Mouse (Mus musculus): ENCODE measurements around the gene Zfp523.

Gene Zfp523

DNA sequence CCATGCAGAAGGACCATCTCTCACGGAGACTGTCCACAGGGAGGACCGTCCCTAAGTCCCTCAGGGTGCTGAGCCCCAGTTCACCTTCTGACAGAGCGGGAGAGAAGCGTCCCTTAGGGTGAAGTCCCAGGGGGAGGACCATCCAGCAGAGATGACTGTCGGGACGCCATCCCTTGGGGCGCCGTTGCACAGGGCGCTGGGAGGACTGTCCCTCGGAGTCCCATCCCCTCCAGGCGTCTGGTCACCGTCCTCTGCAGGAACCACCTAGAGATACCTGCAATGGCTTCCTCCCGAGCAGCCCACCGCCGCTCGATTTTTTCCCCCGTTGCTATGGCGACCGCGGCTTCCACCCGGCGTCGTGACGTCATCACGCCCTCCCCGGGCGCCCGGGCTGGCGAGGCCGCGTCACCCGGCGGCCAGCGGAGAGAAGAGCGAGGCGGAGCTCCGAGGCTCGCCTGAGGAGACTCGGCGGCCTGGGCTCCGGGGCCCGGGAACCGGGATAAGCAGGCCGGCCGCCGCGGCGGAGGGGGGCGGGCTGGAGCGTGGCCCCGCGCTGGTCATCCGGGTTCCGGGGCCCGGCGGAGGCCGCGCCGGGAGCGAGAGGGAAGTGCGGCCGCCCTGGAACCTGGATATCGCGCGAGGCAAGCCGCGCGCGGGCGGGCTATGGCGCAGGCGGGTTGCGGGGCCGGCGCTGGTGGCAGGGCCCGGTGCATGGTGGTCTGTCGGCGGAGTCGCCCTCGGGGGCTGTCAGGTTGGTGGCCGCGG is at the start of gene Zfp523:
Gene Zfp523, plus strand, starts transcription at position 355 of the 765 bp plus-strand sequence.
- peak; percentile 86 for DNase-seq (ENCODE audit: low spot score)

DNA sequence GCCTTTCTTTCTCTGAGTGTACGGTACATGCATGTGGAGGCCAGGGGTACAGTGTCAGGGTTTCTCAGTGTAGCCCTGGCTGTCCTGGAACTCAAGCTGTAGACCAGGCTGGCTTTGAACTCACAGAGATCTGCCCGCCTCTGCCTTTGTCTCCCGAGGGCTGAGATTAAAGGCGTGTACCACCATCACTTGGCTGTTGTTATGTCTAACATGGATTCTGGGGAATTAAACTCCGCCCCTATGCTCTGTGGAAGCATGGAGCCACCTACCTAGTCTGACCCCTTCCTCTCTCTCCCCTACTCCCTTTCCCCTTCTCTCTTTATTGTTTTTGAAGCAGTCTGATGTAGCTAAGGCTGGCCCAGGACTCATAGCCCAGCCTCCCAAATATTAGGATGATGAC is 47.1 kb upstream of the Zfp523 start:
- DNase-seq (ENCODE audit: low spot score): no peak

DNA sequence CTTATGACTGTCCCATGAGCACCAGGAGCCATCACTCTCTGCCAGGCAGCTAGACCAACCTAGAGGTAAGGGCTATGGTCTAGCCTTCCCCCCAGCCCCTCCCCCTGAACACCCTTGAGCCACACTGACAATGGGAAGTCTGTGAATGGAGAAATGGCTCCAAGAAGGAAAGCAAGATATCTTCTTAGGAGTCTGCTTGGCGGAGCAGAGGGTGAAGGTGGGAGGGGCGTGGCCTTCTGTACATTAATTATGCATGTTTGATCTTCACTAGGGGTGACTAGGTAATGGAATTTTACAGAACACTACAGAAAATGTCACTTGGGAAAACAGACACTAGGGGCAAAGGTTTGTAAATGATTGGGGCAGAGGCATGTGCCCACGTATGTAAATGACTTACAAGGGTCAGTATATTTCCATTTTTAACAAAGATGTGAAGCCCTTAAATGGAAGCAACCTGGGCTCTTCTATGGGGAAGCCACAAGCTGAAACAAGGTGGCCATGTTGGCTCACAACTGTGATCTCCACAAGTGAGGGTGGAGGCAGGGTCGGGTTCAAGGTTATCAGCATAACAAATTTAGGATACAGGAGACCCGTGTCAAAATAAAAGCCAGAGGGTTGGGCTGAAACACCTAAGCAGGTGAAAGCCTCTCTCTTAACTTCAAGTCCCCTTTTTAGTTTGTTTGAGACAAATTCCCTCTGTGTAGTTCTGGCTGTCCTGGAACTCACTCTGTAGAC is 46.4 kb upstream of the Zfp523 start:
- DNase-seq (ENCODE audit: low spot score): no peak

DNA sequence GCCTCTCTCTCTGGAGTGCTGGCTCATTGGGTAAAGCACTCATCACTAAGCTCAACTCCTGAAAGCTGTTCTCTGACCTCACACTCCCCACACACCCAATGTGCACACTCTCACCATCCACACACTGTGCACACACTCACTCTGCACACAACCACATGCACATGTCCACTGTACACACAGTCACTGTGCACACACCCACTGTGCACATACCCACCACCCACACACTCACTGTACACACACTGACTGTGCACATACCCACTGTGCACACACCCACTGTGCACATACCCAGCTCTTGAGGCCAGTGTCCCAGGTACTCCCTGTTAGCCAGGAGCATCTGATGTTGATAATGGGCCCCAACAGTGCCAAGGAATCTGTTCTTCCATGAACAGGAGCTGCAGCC is 45.8 kb upstream of the Zfp523 start:
- DNase-seq (ENCODE audit: low spot score): no peak

DNA sequence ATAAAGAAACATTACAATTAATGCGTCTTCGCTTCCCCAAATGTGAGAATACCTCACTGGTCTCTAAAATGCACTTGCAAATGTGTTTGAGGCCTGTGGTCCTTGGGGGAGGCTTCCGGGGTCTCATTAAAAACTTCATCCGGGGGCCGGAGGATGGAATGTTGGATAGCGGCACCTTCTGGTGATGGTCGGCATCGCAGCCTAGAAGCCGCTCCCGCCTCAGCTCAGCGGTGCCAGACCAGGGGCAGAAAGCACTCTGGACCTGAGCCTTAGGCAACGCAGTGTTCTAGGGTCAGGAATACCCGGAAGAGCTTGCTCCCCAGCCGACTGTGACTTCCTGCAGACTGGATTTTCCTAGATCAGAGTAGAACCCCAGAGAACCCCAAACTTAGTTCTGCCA is 43.7 kb upstream of the Zfp523 start:
- peak; percentile 17 for DNase-seq (ENCODE audit: low spot score)

DNA sequence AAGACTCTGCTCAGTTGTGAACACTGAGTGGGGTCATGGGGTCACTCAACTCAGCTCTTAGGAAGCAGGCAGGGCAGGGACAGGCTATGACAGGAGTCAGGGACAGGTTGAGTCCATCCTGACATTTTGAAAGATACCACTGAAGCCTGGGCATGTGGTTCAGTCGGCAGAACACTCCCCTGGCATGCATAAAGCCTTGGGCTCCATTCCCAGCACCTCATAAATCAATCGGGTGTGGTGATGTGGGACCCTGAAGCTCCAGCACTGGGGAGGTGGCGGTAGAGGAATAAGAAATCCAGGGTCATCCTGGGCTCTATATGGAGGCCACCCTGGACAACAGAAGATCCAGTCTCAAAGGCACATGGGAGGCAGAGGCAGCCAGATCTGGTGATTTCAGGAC is 41.4 kb upstream of the Zfp523 start:
- DNase-seq (ENCODE audit: low spot score): no peak

DNA sequence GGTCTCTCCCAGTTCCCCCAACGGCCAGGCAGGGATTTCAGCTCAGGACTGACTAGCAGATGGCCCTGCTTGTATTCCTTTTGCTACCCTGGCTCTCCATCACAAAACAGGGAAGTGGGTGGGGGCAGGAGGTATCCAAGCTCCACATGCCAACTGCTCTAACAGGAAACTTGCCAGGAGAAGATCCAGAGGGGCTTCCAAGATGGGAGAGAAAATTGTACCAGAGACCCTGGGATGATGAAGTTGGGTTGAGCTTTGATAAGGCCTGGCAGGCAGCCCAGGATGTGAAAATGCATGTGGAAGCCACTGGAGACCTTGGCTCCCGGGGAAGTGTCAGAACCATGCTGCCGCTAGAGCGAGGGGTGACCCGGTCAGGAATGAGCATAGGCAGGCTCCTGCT is 40.7 kb upstream of the Zfp523 start:
- no peak for DNase-seq (ENCODE audit: low spot score)

DNA sequence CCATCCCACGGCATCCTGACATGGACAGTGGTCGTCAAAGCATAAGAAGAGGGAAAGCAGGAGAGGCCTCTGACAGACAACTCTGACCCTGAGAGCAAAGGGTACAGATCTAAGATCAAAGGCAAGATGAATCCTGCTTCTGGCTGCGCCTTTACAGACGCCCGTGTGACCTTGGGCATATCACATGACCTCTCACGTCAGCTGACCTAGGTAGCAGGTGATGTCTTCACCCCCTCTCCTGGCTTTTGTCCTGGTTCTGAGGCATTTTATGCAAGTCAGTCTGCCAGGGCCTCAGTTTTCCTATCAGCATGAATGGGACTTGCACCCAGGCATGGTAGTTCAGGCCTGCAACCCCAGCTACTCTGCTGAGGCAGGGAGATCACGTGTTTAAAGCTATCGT is 38.9 kb upstream of the Zfp523 start:
- DNase-seq (ENCODE audit: low spot score): no peak

DNA sequence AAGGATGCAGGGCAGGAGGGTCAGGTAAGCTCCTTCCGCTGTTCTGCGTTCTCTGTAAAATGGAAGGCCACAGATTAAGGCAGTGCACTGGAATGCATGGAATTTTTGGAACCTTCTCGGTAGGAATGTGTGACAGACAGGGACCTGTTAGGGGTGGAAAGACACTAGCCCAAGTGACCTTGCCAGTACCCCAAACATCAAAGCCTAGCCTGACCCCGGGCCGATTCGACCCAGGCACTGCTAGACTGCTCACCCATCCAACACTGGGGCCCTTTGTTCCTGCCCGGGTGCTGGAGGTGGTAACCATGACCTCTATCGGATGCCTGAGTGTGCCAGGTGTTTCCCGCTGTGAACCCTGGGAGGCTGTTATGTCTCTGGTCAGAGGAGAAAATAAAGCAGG is 38.2 kb upstream of the Zfp523 start:
- DNase-seq (ENCODE audit: low spot score): no peak

DNA sequence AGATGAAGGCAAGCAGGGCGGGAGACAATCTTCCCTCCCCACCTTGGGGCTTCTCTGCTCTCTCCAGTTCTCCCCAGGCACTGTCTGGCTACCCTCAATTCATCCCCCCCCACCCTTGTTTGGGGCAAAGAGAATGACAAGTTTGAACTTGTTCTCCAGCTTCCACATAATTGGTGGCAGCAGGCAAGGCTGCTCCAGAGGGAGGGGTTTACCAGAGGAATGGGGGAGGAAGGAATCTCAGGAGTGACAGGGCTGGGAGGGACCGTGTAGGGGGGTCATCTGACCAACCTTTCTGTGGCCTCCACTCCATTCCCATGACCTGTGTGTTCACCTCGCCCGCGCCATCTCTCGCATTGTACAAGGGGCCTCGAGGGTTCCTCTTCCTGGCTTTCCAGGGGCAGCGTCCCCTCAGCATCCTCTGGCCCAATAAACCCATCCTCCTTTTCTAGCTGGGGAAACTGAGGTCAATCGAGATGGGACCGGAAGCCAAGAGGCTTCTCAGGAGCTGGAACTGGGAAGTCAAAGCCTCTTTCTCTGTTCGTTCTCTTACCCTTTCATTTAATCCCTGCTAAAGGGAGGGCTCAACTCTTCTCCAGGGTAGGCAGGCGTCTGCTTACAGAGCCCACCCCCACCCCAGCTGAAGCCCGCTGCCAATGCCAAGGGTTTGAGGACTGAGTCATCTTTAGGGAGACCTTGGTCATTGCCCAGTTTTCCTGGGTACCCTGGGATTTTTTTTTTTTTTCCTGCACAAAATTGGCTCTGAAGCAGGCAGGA is 36.3 kb upstream of the Zfp523 start:
- DNase-seq (ENCODE audit: low spot score): no peak

DNA sequence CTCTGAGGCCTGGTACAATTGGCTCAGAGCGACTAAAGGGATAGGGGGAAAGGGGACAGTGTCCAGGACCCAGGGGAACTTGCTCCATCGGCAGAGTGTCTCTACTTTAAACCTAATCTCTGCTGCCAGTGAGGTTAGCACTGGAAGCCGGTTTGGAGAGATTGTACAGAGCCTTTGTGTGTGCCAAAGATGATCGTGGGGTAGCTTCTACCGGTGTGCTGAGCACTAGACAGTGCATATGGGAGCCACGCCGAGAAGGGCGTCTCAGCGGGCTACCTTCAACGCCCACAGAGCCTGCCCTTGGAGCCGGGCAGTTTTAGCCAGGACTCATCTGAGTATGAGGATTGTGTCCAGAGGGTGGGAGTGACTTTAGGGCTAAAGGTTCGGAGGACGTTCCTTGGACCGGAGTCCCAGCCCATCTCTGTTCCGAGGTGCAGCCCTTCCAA is 35.7 kb upstream of the Zfp523 start:
- DNase-seq (ENCODE audit: low spot score): no peak

DNA sequence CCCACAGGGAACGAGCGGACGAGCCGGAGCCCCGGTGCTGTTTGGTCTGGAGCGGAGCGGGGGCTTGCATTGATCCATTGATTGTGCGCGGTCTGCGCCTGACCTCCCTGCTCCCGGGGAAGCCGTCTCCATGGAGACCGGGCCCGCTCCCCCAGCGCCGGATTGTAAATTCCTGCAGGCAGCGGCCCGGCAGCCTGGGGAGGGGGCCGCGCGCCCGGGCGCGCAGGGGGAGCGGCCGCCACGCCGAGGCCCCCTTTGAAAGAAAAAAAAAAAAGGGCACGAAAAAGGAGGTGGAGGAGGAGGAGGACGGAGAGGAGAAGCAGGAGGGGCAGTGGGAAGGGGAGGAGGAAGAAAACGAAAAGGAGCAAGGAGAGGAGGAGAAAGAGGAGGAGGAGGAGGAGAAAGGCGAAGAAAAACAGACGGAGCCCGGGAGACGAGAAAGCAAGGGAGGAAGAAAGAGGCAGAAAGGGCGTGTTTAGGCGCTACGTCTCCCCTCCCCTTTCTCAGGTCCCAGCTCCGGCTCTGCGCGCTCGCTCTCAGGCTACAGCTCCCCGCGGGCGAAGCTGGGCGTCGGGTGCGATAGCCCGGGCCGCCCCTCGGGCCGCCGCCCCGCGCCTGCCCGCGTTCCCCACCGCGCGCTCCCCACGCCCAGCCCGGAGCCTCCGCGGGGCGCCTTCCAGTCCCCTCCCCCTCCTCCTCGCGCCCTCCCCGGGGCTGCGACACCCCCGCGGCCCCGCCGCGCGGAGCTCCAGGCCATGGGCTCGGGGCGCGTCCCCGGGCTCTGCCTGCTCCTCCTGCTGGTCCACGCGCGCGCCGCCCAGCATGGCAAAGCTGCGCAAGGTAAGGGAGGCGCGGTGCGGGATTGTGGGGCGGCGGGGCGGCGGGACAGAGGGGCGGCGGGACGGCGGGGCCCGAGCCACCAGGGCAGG is 34.9 kb upstream of the Zfp523 start, which contains the start of gene Scube3:
Gene Scube3, plus strand, starts transcription at position 371 of the 929 bp plus-strand sequence.
- DNase-seq (ENCODE audit: low spot score): no peak

DNA sequence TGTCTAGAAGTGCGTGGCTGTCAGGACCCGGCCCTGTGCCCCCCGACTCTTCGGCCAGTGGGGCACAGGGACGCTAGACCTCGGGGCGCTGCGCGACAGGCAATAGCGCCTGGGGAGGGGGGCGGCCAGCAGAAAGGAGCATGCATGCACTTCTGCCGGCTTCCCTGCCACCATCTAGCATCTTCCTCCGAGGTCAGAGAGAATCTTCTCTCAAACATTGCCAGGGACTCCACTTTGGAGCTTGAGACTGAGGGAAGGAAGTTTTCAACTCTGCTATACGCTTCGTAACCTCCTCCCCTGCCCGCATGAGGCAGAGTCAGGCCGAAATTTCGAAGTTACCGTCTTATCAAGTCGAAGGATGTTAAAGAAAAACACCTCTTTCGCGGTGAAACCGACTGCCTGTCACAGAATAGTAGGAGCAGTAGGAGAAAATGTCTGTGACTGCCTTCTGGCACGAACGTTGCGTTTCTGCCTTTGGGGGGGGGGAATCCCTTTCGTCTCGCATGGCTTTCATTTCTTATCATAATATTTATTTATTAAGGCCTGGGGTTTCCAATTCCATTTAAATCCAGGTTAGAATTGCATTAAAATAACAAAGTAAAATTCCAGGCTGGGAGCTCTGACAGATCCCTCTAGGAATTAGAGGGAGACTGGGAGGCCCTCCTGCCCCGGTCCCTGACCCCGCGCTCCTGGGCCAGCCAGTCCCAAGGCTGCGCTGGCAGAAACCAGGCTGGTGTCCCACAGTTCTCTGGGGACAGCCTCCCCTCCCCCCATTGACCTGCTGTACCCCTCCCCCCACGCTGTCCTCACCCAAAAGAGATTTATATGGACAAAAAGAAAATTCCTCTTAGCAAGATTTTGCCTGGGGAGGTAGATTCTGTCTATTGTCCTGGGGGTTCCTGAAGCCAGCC is 34.0 kb upstream of the Zfp523 start:
- DNase-seq (ENCODE audit: low spot score): no peak

DNA sequence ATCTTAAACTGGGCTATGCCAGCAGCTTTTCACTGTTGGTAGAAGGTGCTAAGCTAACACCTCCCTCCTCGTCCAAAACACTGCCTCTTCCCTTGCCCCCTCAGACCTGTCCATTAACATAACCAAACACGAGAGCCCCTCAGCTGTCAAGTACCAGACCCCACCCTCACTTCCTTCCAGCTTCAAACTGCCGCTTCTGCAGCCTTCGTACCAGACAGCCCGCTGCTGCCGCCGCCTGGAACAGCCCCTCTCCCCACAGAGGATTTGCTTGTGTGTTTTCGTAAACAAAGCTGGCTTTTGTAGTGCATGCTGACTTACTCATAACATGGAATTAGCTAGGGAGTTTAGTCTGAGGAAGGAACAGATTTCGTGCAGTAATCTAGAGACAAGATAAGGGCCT is 33.2 kb upstream of the Zfp523 start:
- DNase-seq (ENCODE audit: low spot score): no peak

DNA sequence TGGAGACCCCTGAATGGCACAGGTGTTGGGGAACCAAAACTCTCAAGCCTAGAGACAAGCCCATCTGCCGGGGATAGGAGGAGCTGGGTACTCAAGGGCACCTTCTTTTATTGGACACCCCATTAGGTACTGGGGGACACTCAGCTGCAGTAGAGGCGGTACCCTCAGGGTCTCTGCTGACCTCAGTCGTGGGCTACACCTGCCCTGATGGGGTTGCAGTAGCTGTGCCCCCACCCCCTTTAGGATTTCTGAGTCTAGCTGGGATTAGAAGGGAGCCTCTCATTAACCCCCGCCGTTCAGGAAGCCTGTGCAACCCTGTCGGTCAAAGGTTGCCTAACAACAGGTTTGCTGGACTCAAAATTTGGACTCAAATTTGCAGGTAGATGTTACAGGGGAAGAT is 32.7 kb upstream of the Zfp523 start:
- no peak for DNase-seq (ENCODE audit: low spot score)

DNA sequence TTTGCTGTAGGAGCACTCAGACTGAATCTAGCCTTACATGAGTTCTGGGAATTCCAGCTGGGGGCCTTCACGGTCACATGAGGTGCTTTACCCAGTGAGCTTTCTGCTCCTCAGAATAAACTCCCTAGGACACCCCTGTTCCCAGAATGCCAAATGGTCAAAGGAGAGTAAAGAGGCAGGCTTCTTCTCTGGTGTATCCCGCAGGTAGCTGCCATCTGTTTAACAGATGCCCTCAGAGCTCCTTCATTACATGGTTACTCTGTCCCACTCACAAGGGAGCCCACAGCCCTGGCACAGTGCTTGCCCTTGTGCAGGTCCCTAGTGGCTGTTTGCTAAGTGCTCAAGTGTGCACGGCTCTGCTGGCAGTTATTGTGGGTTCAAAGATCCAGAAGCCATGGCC is 28.6 kb upstream of the Zfp523 start:
- DNase-seq (ENCODE audit: low spot score): no peak

DNA sequence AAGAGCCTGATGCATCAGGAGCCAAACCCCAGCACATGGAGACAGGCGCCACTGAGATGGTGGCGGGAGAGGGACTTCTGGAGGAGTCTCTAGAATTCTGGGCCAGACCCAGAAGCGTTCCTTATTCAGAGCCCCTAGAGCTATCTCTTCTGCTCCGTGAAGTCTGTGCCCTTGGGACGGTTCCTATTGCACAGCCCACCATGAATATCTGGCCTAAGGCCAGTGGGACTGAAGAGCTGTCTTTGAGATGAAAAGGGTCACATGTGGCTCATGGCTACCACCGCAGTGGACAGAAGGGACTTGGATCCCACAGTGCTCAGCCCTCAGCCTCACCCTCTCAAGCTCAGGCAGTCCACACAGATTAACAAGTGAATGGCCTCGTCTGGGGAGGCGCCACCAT is 27.2 kb upstream of the Zfp523 start:
- no peak for DNase-seq (ENCODE audit: low spot score)

DNA sequence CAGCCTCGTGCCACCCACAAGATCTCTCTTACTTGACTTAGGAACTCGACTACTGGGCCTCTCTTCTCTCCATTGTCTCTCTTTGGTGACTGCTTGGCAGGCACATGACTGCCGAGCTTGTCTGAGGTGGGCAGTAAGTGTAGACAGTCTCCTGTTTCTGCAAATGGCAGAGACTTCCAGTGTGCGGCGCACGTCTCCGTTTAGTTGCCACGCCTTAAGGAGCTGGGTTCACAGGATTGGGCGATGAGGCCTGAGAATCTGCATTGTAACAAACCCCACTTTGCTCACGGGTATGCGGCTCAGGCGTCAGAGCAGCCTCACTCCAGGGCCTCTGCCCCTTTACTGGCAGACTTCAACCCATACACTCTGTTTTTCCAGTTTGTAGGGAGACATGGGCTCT is 26.5 kb upstream of the Zfp523 start:
- no peak for DNase-seq (ENCODE audit: low spot score)

DNA sequence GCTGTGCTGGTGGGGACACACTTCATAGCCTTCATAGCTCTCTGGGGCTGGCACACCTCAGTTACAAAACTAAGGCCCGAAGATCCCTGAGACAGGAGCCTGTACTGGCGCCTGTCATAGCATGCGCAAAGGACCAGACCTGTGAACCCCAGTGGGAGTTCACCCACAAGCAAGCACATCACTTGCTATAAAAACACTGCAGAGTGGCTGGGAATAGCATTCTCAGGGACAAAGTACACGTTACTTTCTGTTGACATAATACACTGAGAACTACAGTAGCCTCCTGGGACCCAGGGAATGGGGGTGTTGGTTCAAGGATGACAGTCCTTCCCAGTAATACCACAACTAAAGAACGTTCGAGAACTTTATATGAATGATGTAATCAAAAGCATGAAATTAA is 23.8 kb upstream of the Zfp523 start:
- no peak for DNase-seq (ENCODE audit: low spot score)

DNA sequence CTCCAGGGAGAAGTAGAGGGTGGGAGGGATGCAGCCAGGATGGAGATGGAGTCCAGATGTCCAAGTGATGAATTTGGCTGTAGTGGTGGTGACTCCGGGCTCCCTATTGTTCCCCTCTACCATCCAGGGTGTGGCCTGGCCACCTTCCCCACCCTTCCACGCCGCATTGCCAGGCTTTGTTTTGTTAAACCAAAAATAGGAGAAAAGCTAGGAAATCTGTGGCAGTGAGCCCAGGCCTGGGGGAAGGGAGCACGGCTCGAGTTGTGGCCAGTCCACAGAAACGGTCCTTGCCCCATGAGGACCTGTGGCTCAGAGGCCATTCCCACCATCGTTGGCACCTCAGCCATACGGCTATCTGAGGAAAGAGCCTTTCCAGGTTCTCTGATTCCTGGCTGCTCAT is 22.0 kb upstream of the Zfp523 start:
- no peak for DNase-seq (ENCODE audit: low spot score)

DNA sequence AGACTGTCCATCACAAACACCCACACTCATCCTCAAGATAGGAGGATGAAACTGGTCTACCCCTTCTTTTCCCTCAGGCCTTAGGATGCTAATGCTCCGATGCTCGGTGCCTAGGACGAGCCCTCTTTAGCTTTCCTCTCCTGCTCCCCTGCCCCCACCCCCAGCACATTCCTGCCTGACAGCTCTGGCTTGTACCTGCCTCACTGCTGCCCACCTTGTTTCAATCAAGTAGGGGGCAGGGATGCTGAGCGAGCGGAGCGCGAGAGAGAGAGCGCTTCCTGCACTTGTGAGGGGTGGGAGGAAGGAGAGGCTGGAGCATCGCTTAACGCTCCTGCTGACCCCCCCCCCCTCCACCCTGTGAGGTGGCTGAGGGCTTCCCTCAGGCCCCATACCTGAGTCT is 16.6 kb upstream of the Zfp523 start:
- DNase-seq (ENCODE audit: low spot score): no peak

Measured in left cerebral cortex, adult 11 months (tissue).